Mouse (Mus musculus) adrenal gland, adult (tissue): ENCODE data around the gene Tpst1.
"Not testable (repeated sequence)": the region's sequence is repeated elsewhere in the genome, so short reads cannot be mapped to it uniquely, and the experiment has no call there.

Source experiments
- DNase-seq, 2 experiments: peaks; one replicate each; pipeline ENCODE4 v3.0.0; 2022 to 2023; ENCODE audit warnings: low spot score in 1 of 2; ENCODE audit not compliant: inconsistent age in 2 of 2

Gene Tpst1

DNA sequence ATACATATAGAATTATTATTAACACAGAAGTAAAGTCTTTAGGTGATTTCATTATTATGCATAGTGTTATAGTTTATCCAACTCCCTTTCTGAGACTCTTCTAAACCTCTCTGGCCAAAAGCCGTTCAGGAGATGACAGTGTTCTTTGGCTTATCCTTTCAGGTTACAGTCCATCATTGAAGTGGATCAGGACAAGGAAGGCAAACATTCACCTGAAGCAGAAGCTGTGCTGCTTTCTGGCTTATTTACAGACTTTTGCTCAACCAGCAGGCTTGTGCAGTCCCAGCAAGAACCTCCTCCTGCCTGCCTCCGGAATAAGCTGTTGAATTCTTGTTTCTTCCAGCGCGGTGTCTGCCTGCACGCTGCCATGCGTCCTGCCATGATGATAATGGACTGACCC lies at the start of gene Tpst1:
Gene Tpst1 (plus strand): TSS at position 301 of the 400 bp plus-strand sequence.
- DNase-seq, result no peak

GRCm38 (mm10) chr5:130023767-130024539 lies 49.2 kb upstream of the Tpst1 start:
- DNase-seq, result peak; percentile 94 to 97

DNA sequence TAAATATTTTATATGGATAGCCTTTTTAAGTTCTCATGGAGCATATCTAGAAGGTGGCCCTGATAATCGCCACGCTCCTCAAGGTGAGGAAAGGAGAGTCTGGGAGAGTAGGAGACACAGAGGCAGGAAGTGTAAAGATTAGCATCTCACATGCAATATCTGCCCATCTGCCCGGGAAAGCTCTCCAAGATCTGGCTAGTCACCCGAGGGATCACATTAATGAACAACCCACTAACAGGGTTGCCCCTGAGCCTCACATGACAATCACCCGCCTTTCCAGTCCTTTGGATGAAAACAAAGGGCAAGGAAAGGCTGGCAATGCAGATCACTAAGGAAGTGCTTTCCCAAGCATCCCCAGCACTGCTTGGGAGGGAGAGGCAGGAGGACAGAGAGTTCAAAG lies 46.0 kb upstream of the Tpst1 start:
- DNase-seq, result no peak

GRCm38 (mm10) chr5:130027696-130028095 lies 45.4 kb upstream of the Tpst1 start:
- peak; percentile 71 to 88 for DNase-seq

DNA sequence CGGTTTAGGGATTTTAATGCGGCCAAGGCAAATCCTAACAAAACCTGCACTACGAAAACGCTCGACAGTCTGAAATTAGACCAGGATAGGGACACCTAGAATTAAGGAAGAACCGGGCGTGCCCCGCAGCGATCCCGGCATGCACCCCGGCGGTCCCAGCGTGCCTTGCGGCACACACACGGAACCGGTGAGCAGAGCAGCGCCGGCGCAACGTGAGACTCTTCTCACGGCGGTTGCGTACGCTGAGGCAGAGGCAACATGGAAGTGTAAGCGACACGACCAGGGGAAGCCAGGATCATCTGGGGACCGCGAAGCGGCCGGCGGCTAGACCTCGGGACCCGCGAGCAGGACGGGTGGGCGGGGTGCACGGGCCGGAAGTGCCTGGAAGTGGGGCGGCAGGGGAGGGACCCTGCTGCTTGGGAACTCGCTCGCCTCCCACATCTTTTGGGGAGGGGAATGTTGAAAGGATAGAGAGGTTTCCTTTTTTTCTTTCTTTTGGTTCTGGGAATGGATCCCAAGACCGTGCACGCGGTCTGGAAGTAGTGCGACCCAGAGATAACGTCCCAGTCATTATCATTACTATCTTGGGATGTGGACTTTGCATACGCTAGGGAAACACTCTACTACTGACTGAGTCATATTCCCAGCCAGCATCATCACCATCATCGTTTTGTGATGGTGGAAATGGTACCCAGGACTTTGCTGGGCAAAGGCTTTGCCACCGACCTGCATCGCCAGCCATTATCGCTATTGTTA lies 43.8 kb upstream of the Tpst1 start, which contains the start of the genes Asl and Crcp:
Gene Asl (minus strand): TSS at position 106 of the 756 bp plus-strand sequence.
Gene Crcp (plus strand): TSS at position 149 of the 756 bp plus-strand sequence.
- DNase-seq, result peak; percentile 86 to 96

GRCm38 (mm10) chr5:130031410-130032390 lies 41.4 kb upstream of the Tpst1 start:
- DNase-seq, result peak; percentile 81 to 91

DNA sequence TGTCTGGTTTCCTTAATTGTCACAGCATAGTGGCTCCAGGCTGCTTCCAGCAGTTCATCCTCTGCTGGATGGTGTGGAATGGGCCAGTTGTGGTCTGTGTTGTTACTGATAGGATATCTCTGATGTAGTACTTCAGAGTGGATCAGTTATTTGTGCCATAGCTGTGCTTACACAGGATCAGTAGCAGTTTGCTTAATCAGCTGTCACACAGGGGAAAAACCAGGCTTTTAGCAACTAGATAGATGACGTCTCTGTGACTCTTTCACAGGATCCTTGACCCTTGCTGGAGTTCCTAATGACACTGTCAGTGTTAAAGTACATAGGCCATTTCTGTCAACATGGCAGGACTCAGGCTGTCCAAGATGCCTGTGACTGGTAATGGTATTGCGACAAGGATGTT lies 39.3 kb upstream of the Tpst1 start:
- DNase-seq, result peak in 1 of 2 experiments; percentile 68

DNA sequence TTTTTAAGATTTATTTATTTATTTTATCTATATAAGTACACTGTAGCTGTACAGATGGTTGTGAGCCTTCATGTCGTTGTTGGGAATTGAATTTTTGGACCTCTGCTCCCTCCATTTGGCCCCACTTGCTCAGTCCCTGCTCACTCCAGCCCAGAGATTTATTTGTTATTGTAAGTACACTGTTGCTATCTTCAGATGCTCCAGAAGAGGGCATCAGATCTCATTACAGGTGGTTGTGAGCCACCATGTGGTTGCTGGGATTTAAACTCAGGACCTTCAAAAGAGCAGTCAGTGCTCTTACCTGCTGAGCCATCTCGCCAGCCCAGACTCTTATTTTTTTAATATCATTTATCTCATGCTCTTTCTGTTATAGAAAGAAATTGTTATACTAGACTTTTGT lies 36.8 kb upstream of the Tpst1 start:
- not testable (repeated sequence) for DNase-seq

GRCm38 (mm10) chr5:130037752-130038455 lies 35.2 kb upstream of the Tpst1 start:
- DNase-seq, result peak; percentile 76 to 90

DNA sequence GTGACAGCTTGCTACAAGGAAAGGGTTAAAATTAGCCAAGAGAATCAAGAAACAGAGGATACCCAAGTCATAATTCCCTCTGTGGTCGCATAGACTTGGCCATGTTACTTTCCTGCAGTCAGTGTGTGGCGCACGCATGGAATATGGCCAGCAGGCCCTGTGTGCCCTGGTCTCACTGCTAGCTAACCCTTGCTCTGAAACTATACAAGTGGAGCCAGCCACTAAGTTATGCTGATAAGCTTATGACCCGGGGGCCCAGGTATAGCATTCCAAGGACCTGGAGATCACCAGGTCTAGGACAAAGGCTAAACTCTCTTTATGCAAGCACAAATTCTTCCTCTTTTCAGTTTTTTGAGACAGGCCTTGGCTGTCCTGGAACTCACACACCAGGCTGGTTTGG lies 32.3 kb upstream of the Tpst1 start:
- no peak for DNase-seq

DNA sequence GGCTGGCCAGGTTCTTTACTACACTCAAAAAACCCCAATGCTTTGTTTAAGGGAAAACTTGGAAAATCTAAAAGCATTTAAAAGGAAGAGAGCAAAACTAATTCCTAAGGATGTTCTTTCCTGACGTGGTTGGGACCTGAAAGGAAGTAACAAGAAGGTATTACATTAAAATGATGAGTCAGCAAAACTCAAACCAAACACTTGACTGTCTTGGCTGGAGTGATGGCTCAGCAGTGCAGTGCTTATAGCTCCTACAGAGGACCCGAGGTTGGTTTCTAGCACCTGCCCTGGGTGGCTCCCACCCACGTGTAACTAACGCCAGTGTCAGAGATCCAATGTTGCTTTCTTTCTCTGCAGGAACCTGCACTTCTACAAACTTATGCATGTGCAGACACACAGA lies 31.9 kb upstream of the Tpst1 start:
- DNase-seq, result no peak

- DNase-seq, result no peak
These were observed 29.4 kb upstream of the Tpst1 start for GRCm38 (mm10) chr5:130043741-130044140.

GRCm38 (mm10) chr5:130044201-130044695 lies 28.9 kb upstream of the Tpst1 start:
- DNase-seq, result peak; percentile 76 to 93

DNA sequence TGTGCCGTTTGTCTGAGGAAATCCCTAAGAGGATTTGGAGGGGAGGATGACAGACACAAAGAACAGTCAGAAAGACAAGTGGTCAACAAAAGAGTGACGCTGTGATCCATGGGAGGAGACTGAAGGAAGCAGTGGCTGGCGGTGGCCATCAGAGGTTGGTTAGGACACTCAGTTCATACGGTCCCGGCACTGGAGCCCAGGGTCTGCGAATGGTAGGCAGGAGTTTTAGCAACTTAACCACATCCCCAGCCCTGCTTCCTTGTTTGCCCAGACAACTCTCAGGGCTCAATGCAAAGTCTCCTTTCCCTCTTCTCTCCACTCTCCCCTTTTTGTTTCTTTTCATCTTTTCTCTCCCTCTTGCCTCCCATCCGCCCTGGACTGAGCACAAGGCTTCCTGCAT lies 27.0 kb upstream of the Tpst1 start:
- no peak for DNase-seq

- DNase-seq, result no peak
These were observed 26.5 kb upstream of the Tpst1 start for GRCm38 (mm10) chr5:130046589-130046988.

GRCm38 (mm10) chr5:130047013-130047412 lies 26.1 kb upstream of the Tpst1 start:
- no peak for DNase-seq

DNA sequence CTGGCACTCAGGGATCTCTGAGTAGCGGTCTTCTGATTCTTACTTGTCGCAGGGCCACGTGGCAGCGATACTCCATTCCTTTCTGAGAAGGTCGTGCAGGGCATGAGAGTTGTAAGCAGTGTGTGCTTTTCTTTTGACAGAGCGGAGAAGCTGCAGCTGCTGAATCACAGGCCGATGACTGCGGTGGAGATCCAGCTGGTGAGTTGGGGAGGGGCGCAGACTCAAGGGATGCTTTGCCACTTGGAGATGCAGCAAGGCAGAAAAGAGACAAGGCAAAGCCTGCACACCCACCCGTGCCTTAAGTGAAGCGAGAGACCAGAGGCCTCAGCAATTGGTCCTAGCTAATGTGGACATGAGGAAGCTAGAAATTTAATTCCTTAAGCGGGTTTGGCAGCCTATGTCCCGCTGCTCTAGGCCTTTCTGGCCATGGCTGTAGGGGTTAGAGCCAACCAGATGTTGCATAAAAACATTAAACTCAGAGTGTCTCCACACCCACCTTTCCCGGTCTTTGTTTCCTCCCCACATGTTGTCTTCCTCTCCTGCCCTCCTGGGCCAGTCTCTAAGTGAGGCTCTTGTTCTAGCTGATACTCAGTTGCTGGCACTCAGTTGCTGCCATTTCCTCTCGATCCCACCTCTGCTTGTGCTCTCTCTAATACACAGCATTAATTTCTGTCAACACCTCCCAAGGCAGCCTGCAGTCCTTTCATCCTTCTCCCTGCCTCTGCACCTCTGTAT lies 24.2 kb upstream of the Tpst1 start:
- no peak for DNase-seq

DNA sequence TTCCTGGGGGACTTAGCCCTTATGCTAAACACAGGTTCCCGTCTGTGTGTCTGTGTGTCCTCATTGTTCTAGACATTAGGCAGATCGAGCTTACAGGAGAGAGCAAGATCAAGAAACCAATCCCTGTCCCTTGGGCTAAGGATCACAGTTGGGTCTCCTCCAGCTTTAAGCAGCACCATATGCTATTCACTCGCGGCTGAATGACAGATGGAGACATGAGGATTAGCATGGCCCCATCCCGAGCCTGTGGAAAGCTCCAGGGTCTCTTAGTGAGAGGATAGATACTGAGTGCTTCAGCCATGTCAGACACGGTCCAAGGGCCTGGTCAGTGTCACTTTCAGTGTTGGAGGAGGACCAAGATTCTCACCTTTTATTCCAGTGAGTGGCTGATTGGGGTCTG lies 22.7 kb upstream of the Tpst1 start:
- peak in 1 of 2 experiments; percentile 18 for DNase-seq

GRCm38 (mm10) chr5:130051073-130051860 lies 21.9 kb upstream of the Tpst1 start:
- DNase-seq, result no peak
